Mouse (Mus musculus): ENCODE results near the gene Coq6. TPM values are rescaled to one million over a fixed set of nuclear protein-coding genes. Genes with fewer than 3 reads are reported as not detected.
A peak's percentile ranks its signal among the peaks of the same experiment; 100 is the strongest.

Gene Coq6
- polyA plus RNA-seq, 2 experiments = 22.0 to 22.5 TPM

DNA sequence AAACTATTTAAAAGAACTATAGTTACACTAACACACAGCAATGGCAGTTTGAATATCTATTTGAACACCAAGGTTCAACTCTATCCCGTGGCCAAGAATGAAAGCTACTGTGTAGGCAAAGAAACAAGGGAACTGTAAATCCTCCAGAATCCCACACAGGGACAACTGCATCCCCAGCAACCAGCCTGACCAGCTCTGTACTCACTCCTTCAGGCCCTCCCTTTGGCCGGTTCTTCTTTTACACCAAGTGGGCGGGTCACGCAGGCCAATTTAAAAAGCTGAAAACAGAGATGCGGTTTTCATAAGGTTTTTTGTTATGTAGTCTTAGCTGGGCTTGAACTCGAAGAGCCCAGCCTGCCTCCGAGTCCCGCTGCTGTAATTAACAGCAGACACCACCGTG is 37.7 kb downstream of the Coq6 start:
- 81% methylated on average over 9 of the region's 9 CpGs for WGBS (ENCODE audit: insufficient replicate concordance)
- no peak for ATAC-seq (ENCODE audit: insufficient read depth)
- Histone ChIP-seq H3K27ac (no peak overlapping the region), H3K4me2 (ENCODE audit: low read depth) (no peak overlapping the region), H3K4me1 (replicated peaks; ENCODE audit: control insufficient read depth in 2 of 2, insufficient read depth in 2 of 2, low read length in 1 of 2) (peaks cover 5 to 8% of the 10 kb centered on the region in 2 experiments; a peak in 3 of 4 replicates), H3K9ac (replicated peaks) (no peak overlapping the region), H3K36me3 (replicated peaks; ENCODE audit: control insufficient read depth, insufficient read depth, low read depth) (no peaks in the 10 kb centered on the region), H3K9me3 (ENCODE audit: control insufficient read depth, low read length) (no peaks in the 10 kb centered on the region), H3K27me3 (ENCODE audit: control insufficient read depth, insufficient read depth, low read length) (no peaks in the 10 kb centered on the region), H3K4me3 (ENCODE audit: insufficient read depth in 1 of 2, low read depth in 2 of 2, low read length in 2 of 2) (no peak overlapping the region)
- no peak for DNase-seq (ENCODE audit: low read depth in 3 of 3, low spot score in 3 of 3)
- no peak for TF ChIP-seq EP300 (IDR thresholded peaks at IDR 0.05; ENCODE audit: low read depth)
- no peak for TF ChIP-seq CTCF (IDR thresholded peaks at IDR 0.05; ENCODE audit: low read depth)

DNA sequence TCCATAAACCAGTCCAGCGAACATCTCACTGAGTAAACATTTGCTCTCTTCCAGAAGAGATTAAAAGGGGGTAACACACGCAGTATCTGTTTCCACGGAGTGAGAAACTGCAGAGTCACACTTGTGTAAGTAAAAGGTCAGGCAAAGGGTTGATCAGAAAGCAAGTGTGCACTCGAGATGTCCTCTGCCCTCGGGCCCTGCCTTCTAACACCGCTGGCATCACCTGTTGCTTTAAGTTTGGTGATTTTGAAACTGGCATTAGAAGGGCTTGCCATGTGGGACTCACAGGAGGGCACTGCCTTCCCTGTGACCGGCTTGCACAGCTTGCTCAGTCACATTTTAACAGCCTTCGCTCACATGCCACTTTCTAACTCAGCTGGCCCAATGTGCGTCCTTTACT is 38.2 kb downstream of the Coq6 start:
- DNase-seq (ENCODE audit: low read depth in 3 of 3, low spot score in 3 of 3) = no peak
- H3K9ac ChIP-seq (replicated peaks) = no peak overlapping the region
- ATAC-seq (ENCODE audit: insufficient read depth) = no peak
- no peaks in the 10 kb centered on the region for H3K9me3 ChIP-seq (ENCODE audit: control insufficient read depth, low read length)
- no peak overlapping the region for H3K4me3 ChIP-seq (ENCODE audit: insufficient read depth in 1 of 2, low read depth in 2 of 2, low read length in 2 of 2)
- peaks cover 5 to 8% of the 10 kb centered on the region in 2 experiments; a peak in 3 of 4 replicates for H3K4me1 ChIP-seq (replicated peaks; ENCODE audit: control insufficient read depth in 2 of 2, insufficient read depth in 2 of 2, low read length in 1 of 2)
- 63% methylated on average over 9 of the region's 9 CpGs for WGBS (ENCODE audit: insufficient replicate concordance)
- TF ChIP-seq EP300 (IDR thresholded peaks at IDR 0.05; ENCODE audit: low read depth) = no peak
- no peak for TF ChIP-seq CTCF (IDR thresholded peaks at IDR 0.05; ENCODE audit: low read depth)
- no peak overlapping the region for H3K4me2 ChIP-seq (ENCODE audit: low read depth)
- H3K27me3 ChIP-seq (ENCODE audit: control insufficient read depth, insufficient read depth, low read length) = no peaks in the 10 kb centered on the region
- no peak overlapping the region for H3K27ac ChIP-seq
- no peaks in the 10 kb centered on the region for H3K36me3 ChIP-seq (replicated peaks; ENCODE audit: control insufficient read depth, insufficient read depth, low read depth)

DNA sequence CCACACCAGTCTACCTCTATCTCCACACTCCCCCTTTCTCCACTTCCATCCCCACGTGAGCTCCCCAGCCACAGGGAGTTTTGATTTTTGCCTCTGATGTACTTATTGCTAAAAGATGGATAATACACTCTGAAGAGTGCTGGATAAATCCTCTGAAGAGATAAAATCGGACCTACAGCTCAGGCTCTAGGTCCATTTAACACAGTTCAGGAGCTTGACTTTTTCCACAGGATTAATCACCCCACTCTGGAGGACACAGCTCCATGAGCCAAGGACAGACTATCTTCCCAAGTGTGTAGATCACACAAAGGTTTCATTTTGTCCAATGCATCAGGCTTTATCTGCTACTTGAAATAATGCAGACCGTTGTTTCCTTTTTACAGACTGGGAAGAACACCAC is 38.6 kb downstream of the Coq6 start:
- no peak overlapping the region for H3K9ac ChIP-seq (replicated peaks)
- no peaks in the 10 kb centered on the region for H3K27me3 ChIP-seq (ENCODE audit: control insufficient read depth, insufficient read depth, low read length)
- H3K4me3 ChIP-seq (ENCODE audit: insufficient read depth in 1 of 2, low read depth in 2 of 2, low read length in 2 of 2) = no peak overlapping the region
- H3K27ac ChIP-seq = no peak overlapping the region
- H3K4me2 ChIP-seq (ENCODE audit: low read depth) = peak overlapping the region; percentile 15
- TF ChIP-seq EP300 (IDR thresholded peaks at IDR 0.05; ENCODE audit: low read depth) (no peak), CTCF (IDR thresholded peaks at IDR 0.05; ENCODE audit: low read depth) (no peak)
- no peak for ATAC-seq (ENCODE audit: insufficient read depth)
- H3K36me3 ChIP-seq (replicated peaks; ENCODE audit: control insufficient read depth, insufficient read depth, low read depth) = no peaks in the 10 kb centered on the region
- H3K4me1 ChIP-seq (replicated peaks; ENCODE audit: control insufficient read depth in 2 of 2, insufficient read depth in 2 of 2, low read length in 1 of 2) = peaks cover 5 to 8% of the 10 kb centered on the region in 2 experiments; a peak in 3 of 4 replicates
- no peaks in the 10 kb centered on the region for H3K9me3 ChIP-seq (ENCODE audit: control insufficient read depth, low read length)
- 64% methylated on average over 3 of the region's 3 CpGs for WGBS (ENCODE audit: insufficient replicate concordance)
- no peak for DNase-seq (ENCODE audit: low read depth in 3 of 3, low spot score in 3 of 3)

DNA sequence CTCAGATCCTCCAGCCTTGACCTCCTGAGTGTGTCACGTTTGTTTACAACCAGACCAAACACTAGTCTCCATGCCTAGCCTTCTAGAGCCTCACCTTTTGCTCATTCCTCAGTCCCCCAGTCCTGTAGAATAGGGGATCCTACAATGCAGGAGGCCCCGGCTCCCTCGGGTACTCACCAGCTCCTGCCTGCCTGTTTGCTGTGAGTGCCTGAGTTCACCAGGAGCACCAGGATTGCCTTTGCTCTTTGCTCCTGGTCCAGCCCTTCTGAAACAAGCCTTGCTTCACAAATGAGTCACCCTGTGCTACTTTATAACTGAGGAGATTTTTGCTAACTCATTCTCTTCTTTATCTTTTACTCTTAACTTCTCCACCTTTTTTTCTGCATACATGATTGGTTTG is 39.2 kb downstream of the Coq6 start:
- no peak overlapping the region; the same call in 1 of the 2 replicates for H3K9ac ChIP-seq (replicated peaks)
- peaks cover 5 to 8% of the 10 kb centered on the region in 2 experiments; a peak in 3 of 4 replicates for H3K4me1 ChIP-seq (replicated peaks; ENCODE audit: control insufficient read depth in 2 of 2, insufficient read depth in 2 of 2, low read length in 1 of 2)
- H3K27ac ChIP-seq = peak overlapping the region; percentile 18; the same call in 1 of the 2 replicates
- H3K27me3 ChIP-seq (ENCODE audit: control insufficient read depth, insufficient read depth, low read length) = no peaks in the 10 kb centered on the region
- ATAC-seq (ENCODE audit: insufficient read depth) = no peak
- no peaks in the 10 kb centered on the region for H3K36me3 ChIP-seq (replicated peaks; ENCODE audit: control insufficient read depth, insufficient read depth, low read depth)
- DNase-seq (ENCODE audit: low read depth in 3 of 3, low spot score in 3 of 3) = no peak
- WGBS (ENCODE audit: insufficient replicate concordance) = 51% methylated on average over 3 of the region's 3 CpGs
- H3K9me3 ChIP-seq (ENCODE audit: control insufficient read depth, low read length) = no peaks in the 10 kb centered on the region
- no peak for TF ChIP-seq CTCF (IDR thresholded peaks at IDR 0.05; ENCODE audit: low read depth)
- no peak for TF ChIP-seq EP300 (IDR thresholded peaks at IDR 0.05; ENCODE audit: low read depth)
- H3K4me2 ChIP-seq (ENCODE audit: low read depth) = peak overlapping the region; percentile 15
- no peak overlapping the region for H3K4me3 ChIP-seq (ENCODE audit: insufficient read depth in 1 of 2, low read depth in 2 of 2, low read length in 2 of 2)

DNA sequence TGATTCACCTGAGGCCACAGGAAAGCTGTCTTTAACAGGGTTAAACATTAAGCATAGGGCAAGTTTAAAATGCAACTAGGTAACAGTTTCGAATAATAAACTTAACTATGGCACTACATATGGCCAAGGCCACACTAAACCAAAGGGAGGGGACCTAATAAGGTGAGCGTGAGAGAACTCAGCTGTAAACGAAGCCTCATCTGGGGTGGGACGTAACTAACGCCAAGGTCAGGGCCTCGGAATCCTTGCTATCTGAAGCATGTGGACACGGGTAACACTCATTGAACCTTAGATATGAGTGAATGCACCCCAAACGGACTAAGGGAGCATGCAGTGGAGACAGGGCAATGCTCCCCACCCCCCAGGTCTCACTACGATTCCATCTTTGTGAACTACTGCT is 41.5 kb downstream of the Coq6 start:
- TF ChIP-seq EP300 (IDR thresholded peaks at IDR 0.05; ENCODE audit: low read depth) (no peak), CTCF (IDR thresholded peaks at IDR 0.05; ENCODE audit: low read depth) (no peak)
- WGBS (ENCODE audit: insufficient replicate concordance) = 62% methylated on average over 9 of the region's 9 CpGs
- no peak overlapping the region for H3K9ac ChIP-seq (replicated peaks)
- no peak overlapping the region for H3K27ac ChIP-seq
- no peak overlapping the region for H3K4me3 ChIP-seq (ENCODE audit: insufficient read depth in 1 of 2, low read depth in 2 of 2, low read length in 2 of 2)
- no peaks in the 10 kb centered on the region for H3K36me3 ChIP-seq (replicated peaks; ENCODE audit: control insufficient read depth, insufficient read depth, low read depth)
- no peak overlapping the region for H3K4me2 ChIP-seq (ENCODE audit: low read depth)
- peaks cover 10 to 12% of the 10 kb centered on the region in 2 experiments for H3K4me1 ChIP-seq (replicated peaks; ENCODE audit: control insufficient read depth in 2 of 2, insufficient read depth in 2 of 2, low read length in 1 of 2)
- no peaks in the 10 kb centered on the region for H3K27me3 ChIP-seq (ENCODE audit: control insufficient read depth, insufficient read depth, low read length)
- H3K9me3 ChIP-seq (ENCODE audit: control insufficient read depth, low read length) = no peaks in the 10 kb centered on the region
- DNase-seq (ENCODE audit: low read depth in 3 of 3, low spot score in 3 of 3) (no peak), ATAC-seq (ENCODE audit: insufficient read depth) (no peak; the same call in 1 of the 2 replicates)

Measured in liver, embryonic 14.5 days (tissue).